Mouse (Mus musculus) erythroblast, embryonic 14.5 days (primary cell): ENCODE measurements around the gene Fam170b.

ENCODE experiments used
- GATA1 ChIP-seq: IDR thresholded peaks from 2 replicates; pipeline ENCODE4 v1.6.1; 2012; ENCODE audit warnings: low read length, inconsistent platforms, mixed read lengths
- TAL1 ChIP-seq: IDR thresholded peaks from 3 replicates; pipeline ENCODE4 v1.6.1; 2012; ENCODE audit warnings: low read length, inconsistent platforms, mixed read lengths

DNA sequence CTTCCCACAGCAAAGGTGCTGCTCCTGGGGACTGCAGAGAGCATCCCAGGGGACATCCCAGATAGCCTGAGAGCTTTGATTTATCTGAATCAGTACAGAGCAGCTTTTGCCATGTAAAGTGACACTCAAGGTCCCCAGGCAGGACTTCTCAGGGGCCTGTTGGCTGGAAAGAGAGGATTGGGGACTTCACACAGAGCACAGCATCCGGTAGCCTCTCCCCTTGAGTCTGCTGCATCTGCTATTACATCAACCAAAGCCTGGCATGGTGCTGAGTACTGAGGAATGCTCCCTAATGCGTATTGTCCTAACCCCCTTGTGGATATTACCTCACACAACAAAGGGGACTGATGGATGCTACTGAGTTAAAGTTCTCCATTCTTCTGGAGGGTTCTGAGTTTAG, 27.9 kb downstream of the Fam170b start:
- no peak for TF ChIP-seq GATA1
- no peak for TF ChIP-seq TAL1
